Mouse (Mus musculus) C2C12 (cell line): ENCODE measurements around the gene Olfr370. TPM values are rescaled to one million over a fixed set of nuclear protein-coding genes. Genes with fewer than 3 reads are reported as not detected.

ENCODE experiments used
- H3K27me3 ChIP-seq: one replicate; pipeline ENCODE4 v1.6.1; 2011; ENCODE audit not compliant: control insufficient read depth, insufficient read depth, insufficient read length
- H3K36me3 ChIP-seq: one replicate; pipeline ENCODE4 v1.6.1; 2011; ENCODE audit not compliant: control insufficient read depth, insufficient read depth
- H3K4me3 ChIP-seq: one replicate; pipeline ENCODE4 v1.5.1; 2011; ENCODE audit warnings: mild to moderate bottlenecking, control low read depth; ENCODE audit not compliant: poor library complexity, insufficient read depth, severe bottlenecking
- H3K79me2 ChIP-seq: one replicate; pipeline ENCODE4 v1.6.1; 2011; ENCODE audit not compliant: control insufficient read depth, insufficient read depth
- H3K79me3 ChIP-seq: one replicate; pipeline ENCODE4 v1.6.1; 2011; ENCODE audit warnings: low read depth, control low read depth
- H3ac ChIP-seq: one replicate; pipeline ENCODE3; 2011; ENCODE audit warnings: low read depth; ENCODE audit not compliant: control insufficient read depth, insufficient read length
- CEBPB ChIP-seq: IDR thresholded peaks from one replicate; pipeline ENCODE4 v1.6.1; 2011; ENCODE audit warnings: low read depth, mild to moderate bottlenecking, control low read depth, moderate library complexity
- CTCF ChIP-seq: IDR thresholded peaks from one replicate; pipeline ENCODE4 v1.5.1; 2011; ENCODE audit not compliant: control insufficient read depth, insufficient read depth, insufficient read length
- FOSL1 ChIP-seq: IDR thresholded peaks from one replicate; pipeline ENCODE4 v1.8.0; 2011; ENCODE audit warnings: mild to moderate bottlenecking, low read length; ENCODE audit not compliant: poor library complexity, insufficient read depth, severe bottlenecking
- MAX ChIP-seq: IDR thresholded peaks from one replicate; pipeline ENCODE4 v1.6.1; 2011; ENCODE audit warnings: mild to moderate bottlenecking, control low read depth
- MYOD1 ChIP-seq: IDR thresholded peaks from one replicate; pipeline ENCODE4 v1.6.1; 2011; ENCODE audit warnings: low read depth; ENCODE audit not compliant: control insufficient read depth, insufficient read length
- MYOG ChIP-seq: IDR thresholded peaks from one replicate; pipeline ENCODE4 v1.6.1; 2011; ENCODE audit not compliant: control insufficient read depth, insufficient read length; ENCODE audit errors: extremely low read depth
- USF1 ChIP-seq: IDR thresholded peaks from one replicate; pipeline ENCODE4 v1.6.1; 2011; ENCODE audit warnings: low read depth, mild to moderate bottlenecking, control low read depth, moderate library complexity
- polyA plus RNA-seq: library from polyadenylated mRNA; unstranded; fragments of >200 nt; fragmentation: generic; extraction: Trizol; gene quantifications from one replicate; pipeline ENCODE4 v1.2.1, GENCODE M21; 2012; ENCODE audit warnings: missing spikeins

The Olfr370 gene
- polyA plus RNA-seq, 1 experiment: not detected

- TF ChIP-seq FOSL1 (no peak), MYOD1 (no peak), CEBPB (no peak), MAX (no peak)
- no peak overlapping the region for H3ac ChIP-seq
- H3K79me2 ChIP-seq: peaks cover 57% of the 10 kb centered on the region
- peaks cover 12% of the 10 kb centered on the region for H3K79me3 ChIP-seq
- H3K27me3 ChIP-seq: no peaks in the 10 kb centered on the region
- no peaks in the 10 kb centered on the region for H3K36me3 ChIP-seq
- no peak overlapping the region for H3K4me3 ChIP-seq
Measured at GRCm38 (mm10) chr8:83577384-83577791, 41.8 kb downstream of the Olfr370 start.

- TF ChIP-seq CTCF: no peak
- TF ChIP-seq USF1: no peak
- no peak for TF ChIP-seq MYOD1
- TF ChIP-seq MAX: no peak
- TF ChIP-seq CEBPB: no peak
- no peak for TF ChIP-seq FOSL1
- TF ChIP-seq MYOG: no peak
- no peak overlapping the region for H3ac ChIP-seq
- peaks cover 67% of the 10 kb centered on the region for H3K79me2 ChIP-seq
- H3K27me3 ChIP-seq: no peaks in the 10 kb centered on the region
- H3K79me3 ChIP-seq: peaks cover 12% of the 10 kb centered on the region
- H3K36me3 ChIP-seq: no peaks in the 10 kb centered on the region
- no peak overlapping the region for H3K4me3 ChIP-seq
Measured at GRCm38 (mm10) chr8:83578131-83579055, 42.8 kb downstream of the Olfr370 start.

DNA sequence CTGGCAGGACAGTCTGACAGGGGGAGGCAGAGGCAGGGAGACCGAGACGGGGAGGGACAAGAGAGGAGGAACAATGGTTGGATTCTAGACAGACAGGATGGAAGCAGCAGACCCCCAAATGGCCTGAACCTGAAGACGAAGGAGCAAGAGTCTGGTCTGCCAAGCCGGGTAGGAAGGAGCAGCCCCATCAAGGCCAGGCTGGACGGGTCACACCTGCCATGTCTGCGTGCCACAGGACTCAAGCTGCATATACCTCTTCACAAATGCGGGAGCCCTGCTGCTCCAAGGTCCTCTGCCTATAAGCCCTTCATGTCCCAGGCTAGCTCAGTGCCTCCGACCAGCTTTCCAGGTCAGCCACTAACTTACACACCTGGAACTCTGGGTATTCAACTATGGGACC lies 44.1 kb downstream of the Olfr370 start:
- H3K27me3 ChIP-seq: no peaks in the 10 kb centered on the region
- H3K79me3 ChIP-seq: peaks cover 14% of the 10 kb centered on the region
- no peak overlapping the region for H3ac ChIP-seq
- no peak overlapping the region for H3K4me3 ChIP-seq
- peaks cover 75% of the 10 kb centered on the region for H3K79me2 ChIP-seq
- no peak for TF ChIP-seq CTCF
- no peak for TF ChIP-seq CEBPB
- no peak for TF ChIP-seq FOSL1
- TF ChIP-seq USF1: no peak
- no peak for TF ChIP-seq MAX
- no peak for TF ChIP-seq MYOD1
- no peak for TF ChIP-seq MYOG
- peaks cover 5% of the 10 kb centered on the region for H3K36me3 ChIP-seq

- TF ChIP-seq MYOD1 (no peak), MAX (no peak), CEBPB (no peak), MYOG (no peak), CTCF (no peak), USF1 (no peak), FOSL1 (no peak)
- peaks cover 5% of the 10 kb centered on the region for H3K36me3 ChIP-seq
- peaks cover 75% of the 10 kb centered on the region for H3K79me2 ChIP-seq
- no peaks in the 10 kb centered on the region for H3K27me3 ChIP-seq
- peaks cover 18% of the 10 kb centered on the region for H3K79me3 ChIP-seq
- H3K4me3 ChIP-seq: no peak overlapping the region
- no peak overlapping the region for H3ac ChIP-seq
Measured at GRCm38 (mm10) chr8:83580826-83581225, 45.2 kb downstream of the Olfr370 start.

GRCm38 (mm10) chr8:83582226-83582625 lies 46.6 kb downstream of the Olfr370 start:
- Histone ChIP-seq H3K36me3 (peaks cover 5% of the 10 kb centered on the region), H3K79me3 (peaks cover 20% of the 10 kb centered on the region), H3K4me3 (no peak overlapping the region), H3ac (no peak overlapping the region), H3K79me2 (peaks cover 78% of the 10 kb centered on the region), H3K27me3 (no peaks in the 10 kb centered on the region)
- TF ChIP-seq MAX: no peak
- TF ChIP-seq CTCF: no peak
- TF ChIP-seq CEBPB: no peak
- TF ChIP-seq USF1: no peak
- TF ChIP-seq MYOD1: no peak
- no peak for TF ChIP-seq FOSL1
- TF ChIP-seq MYOG: no peak
